Comparison of ENCODE assay signal across 9 mouse cellular contexts in the genomic region with DNA sequence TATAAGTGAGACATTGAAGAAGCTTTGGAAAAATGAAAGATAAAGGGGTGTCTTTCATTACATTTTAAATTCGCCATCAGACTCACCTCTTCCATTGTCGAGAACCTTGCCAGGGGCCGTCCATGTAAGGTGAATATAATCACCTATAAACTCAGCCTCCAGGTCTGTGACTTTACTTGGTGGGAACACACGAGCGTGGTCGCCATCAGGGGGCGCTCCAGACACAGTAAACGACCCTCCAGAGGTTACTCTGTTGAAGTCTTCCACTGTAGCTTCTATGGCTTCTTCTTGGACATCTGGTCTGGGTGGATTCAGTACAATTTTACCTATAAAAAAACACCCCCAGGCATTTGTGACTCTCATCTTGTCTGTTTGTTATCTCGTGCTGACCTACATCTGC. TPM values are rescaled to one million over a fixed set of nuclear protein-coding genes. Genes with fewer than 3 reads are reported as not detected.
DNase-seq lines count a peak whose midpoint lies in the region; ATAC-seq and TF ChIP-seq lines count a peak whose summit lies in the region.
"Had no signal": no experiment of that assay in that cellular context is flagged by ENCODE, and none has a peak within 500 bp of the region (broad histone marks: within the 10 kb centered on the region; RNA-seq: fewer than 3 reads in every experiment).

No protein-coding gene starts in this region.

- no peak overlapping the region for H3K9ac ChIP-seq in limb, embryonic 11.5 days (ENCODE audit: low read length)
- H3K9ac ChIP-seq: stomach, embryonic 15.5 days had no signal

- H3K9me3 ChIP-seq in heart, embryonic 10.5 days, result no peaks in the 10 kb centered on the region
- no peaks in the 10 kb centered on the region; the same call in 1 of the 2 replicates for H3K9me3 ChIP-seq in limb, embryonic 11.5 days (ENCODE audit: control insufficient read depth, low read length)
- H3K9me3 ChIP-seq: stomach, embryonic 15.5 days had no signal

- DNase-seq in heart, postnatal 4 days, result peak; percentile 77
- DNase-seq in heart, embryonic 10.5 days (ENCODE audit: low spot score), result no peak
- DNase-seq in thymus, adult 2 months, result peak; percentile 28
- no peak for DNase-seq in thymus, adult 18-20 months
- peak; percentile 58 for DNase-seq in embryo, embryonic 10.5 days (ENCODE audit: low spot score)
- DNase-seq in limb, embryonic 11.5 days (ENCODE audit: low spot score), result peak; percentile 69
- peak; percentile 30 for DNase-seq in splenic B cell, adult 2 months (ENCODE audit: low read depth, low spot score)
- DNase-seq in cerebellum, adult 2 months, result no peak

- TF ChIP-seq CTCF in thymus, adult 2 months (IDR thresholded peaks at IDR 0.05; ENCODE audit: borderline replicate concordance, control insufficient read depth, extremely low read depth, insufficient read depth, low read length, poor library complexity), result no peak
- TF ChIP-seq CTCF in cerebellum, adult 2 months (IDR thresholded peaks at IDR 0.05; ENCODE audit: borderline replicate concordance, insufficient read depth, low read depth, low read length), result no peak

- peaks cover 5% of the 10 kb centered on the region; the same call in 1 of the 2 replicates for H3K36me3 ChIP-seq in heart, embryonic 10.5 days
- H3K36me3 ChIP-seq in thymus, adult 2 months (ENCODE audit: control insufficient read depth, insufficient read depth, low read length), result no peaks in the 10 kb centered on the region
- no peaks in the 10 kb centered on the region for H3K36me3 ChIP-seq in limb, embryonic 11.5 days (ENCODE audit: control insufficient read depth, insufficient read depth, low read length)
- no peaks in the 10 kb centered on the region for H3K36me3 ChIP-seq in splenic B cell, adult 2 months (ENCODE audit: control insufficient read depth, insufficient read depth, low read length, poor library complexity, severe bottlenecking)
- H3K36me3 ChIP-seq: stomach, embryonic 15.5 days had no signal

- no peaks in the 10 kb centered on the region for H3K4me1 ChIP-seq in heart, embryonic 10.5 days
- no peaks in the 10 kb centered on the region for H3K4me1 ChIP-seq in thymus, adult 2 months (replicated peaks; ENCODE audit: control insufficient read depth, insufficient read depth, low read length)
- no peaks in the 10 kb centered on the region for H3K4me1 ChIP-seq in limb, embryonic 11.5 days (ENCODE audit: control insufficient read depth, insufficient read depth, low read length)
- no peaks in the 10 kb centered on the region for H3K4me1 ChIP-seq in cerebellum, adult 2 months (ENCODE audit: control insufficient read depth, insufficient read depth, low read length)
- H3K4me1 ChIP-seq: stomach, embryonic 15.5 days had no signal

- WGBS in heart, embryonic 10.5 days, result 23% methylated on average over 9 of the region's 9 CpGs
- WGBS in thymus, adult 2 months, result 40% methylated on average over 9 of the region's 9 CpGs
- 24% methylated on average over 9 of the region's 9 CpGs for WGBS in limb, embryonic 11.5 days
- WGBS in cerebellum, adult 2 months, result 32% methylated on average over 9 of the region's 9 CpGs

- TF ChIP-seq POLR2A in thymus, adult 2 months (IDR thresholded peaks at IDR 0.05; ENCODE audit: control insufficient read depth, extremely low read depth, insufficient read depth, low read length, poor library complexity), result no peak
- TF ChIP-seq POLR2A in cerebellum, adult 2 months (IDR thresholded peaks at IDR 0.05; ENCODE audit: borderline replicate concordance, insufficient read depth, low read length), result no peak

- no peak overlapping the region for H3K4me2 ChIP-seq in limb, embryonic 11.5 days (ENCODE audit: low read depth, severe bottlenecking)
- H3K4me2 ChIP-seq: stomach, embryonic 15.5 days had no signal

- no peaks in the 10 kb centered on the region for H3K27me3 ChIP-seq in heart, embryonic 10.5 days (ENCODE audit: insufficient read depth, poor library complexity, severe bottlenecking)
- no peaks in the 10 kb centered on the region for H3K27me3 ChIP-seq in thymus, adult 2 months (ENCODE audit: control insufficient read depth, insufficient read depth, low read length)
- H3K27me3 ChIP-seq in limb, embryonic 11.5 days (ENCODE audit: control insufficient read depth, insufficient read depth, low read length), result no peaks in the 10 kb centered on the region
- no peaks in the 10 kb centered on the region for H3K27me3 ChIP-seq in splenic B cell, adult 2 months (ENCODE audit: control insufficient read depth, insufficient read depth, low read length, poor library complexity, severe bottlenecking)
- H3K27me3 ChIP-seq in cerebellum, adult 2 months (ENCODE audit: control insufficient read depth, insufficient read depth, low read length), result no peaks in the 10 kb centered on the region
- H3K27me3 ChIP-seq: stomach, embryonic 15.5 days had no signal

- no peak overlapping the region for H3K27ac ChIP-seq in heart, embryonic 10.5 days
- H3K27ac ChIP-seq in thymus, adult 2 months (ENCODE audit: control insufficient read depth, insufficient read depth, low read length), result no peak overlapping the region
- H3K27ac ChIP-seq in limb, embryonic 11.5 days (replicated peaks; ENCODE audit: low read depth, low read length), result no peak overlapping the region
- H3K27ac ChIP-seq in cerebellum, adult 2 months (ENCODE audit: insufficient read depth, low read length), result no peak overlapping the region
- H3K27ac ChIP-seq: stomach, embryonic 15.5 days had no signal

- H3K4me3 ChIP-seq in heart, embryonic 10.5 days, result no peak overlapping the region
- H3K4me3 ChIP-seq in thymus, adult 2 months (ENCODE audit: control insufficient read depth, insufficient read depth, low read length), result no peak overlapping the region
- H3K4me3 ChIP-seq in limb, embryonic 11.5 days (ENCODE audit: low read depth, low read length), result no peak overlapping the region
- no peak overlapping the region for H3K4me3 ChIP-seq in cerebellum, adult 2 months (replicated peaks; ENCODE audit: insufficient read depth, low read depth, low read length)
- H3K4me3 ChIP-seq: stomach, embryonic 15.5 days had no signal

- no peak for ATAC-seq in limb, embryonic 11.5 days (ENCODE audit: insufficient number of reproducible peaks, low FRiP score, low TSS enrichment, low read depth)

RNA-seq across cellular contexts. Expression of a gene that starts 16.7 kb away (rescaled TPM):
- 100 to 1,000 TPM; 260 to 261 TPM for total RNA-seq in heart, postnatal 4 days (2021)
- 99.9 and 114 TPM in 2 replicates for polyA plus RNA-seq in heart, embryonic 10.5 days (2016; fragmentation: Nextera tagmentation; extraction: Ambion mirVana)
- polyA plus RNA-seq in thymus, adult 2 months (2012; rRNA removed), result 31.6 and 34.4 TPM in 2 replicates
- polyA plus RNA-seq in limb, embryonic 11.5 days (2014; fragmentation: Nextera tagmentation; extraction: Ambion mirVana), result 88.3 and 92.2 TPM in 2 replicates
- 25.2 and 25.5 TPM in 2 replicates for polyA plus RNA-seq in cerebellum, adult 2 months (2012; rRNA removed)

RNA-seq across cellular contexts. Expression of a gene that starts 23.9 kb away (rescaled TPM):
- total RNA-seq in heart, postnatal 4 days (2021), result 10 to 100 TPM; 11.1 to 12.2 TPM
- polyA plus RNA-seq in heart, embryonic 10.5 days (2016; fragmentation: Nextera tagmentation; extraction: Ambion mirVana), result 4.1 and 9.1 TPM in 2 replicates
- 1.0 and 1.2 TPM in 2 replicates for polyA plus RNA-seq in thymus, adult 2 months (2012; rRNA removed)
- polyA plus RNA-seq in limb, embryonic 11.5 days (2014; fragmentation: Nextera tagmentation; extraction: Ambion mirVana), result 0.11 TPM in 1 of 2 replicates, not detected in the other
- polyA plus RNA-seq in cerebellum, adult 2 months (2012; rRNA removed), result 0.03 TPM in 2 replicates

Comparison
In these comparisons a context has a peak if more than half of its experiments do, and no peak if none do; other contexts are left out.
1. DNase-seq: peak in heart, postnatal 4 days (single experiment), thymus, adult 2 months (single experiment), embryo, embryonic 10.5 days (single experiment), limb, embryonic 11.5 days (single experiment) and splenic B cell, adult 2 months (single experiment); none in heart, embryonic 10.5 days (single experiment), thymus, adult 18-20 months (0 of 2) and cerebellum, adult 2 months (0 of 2).